ENCODE assay signal across 7 mouse cellular contexts in genomic region chr7:45783511-45784091, GRCm38 (mm10). TPM values are rescaled to one million over a fixed set of nuclear protein-coding genes. Genes with fewer than 3 reads are reported as not detected.
DNase-seq lines count a peak whose midpoint lies in the region; ATAC-seq and TF ChIP-seq lines count a peak whose summit lies in the region.

TSS of gene Lmtk3 (plus strand) at chr7:45783738.

- no peak for TF ChIP-seq POLR2A in small intestine, adult 2 months (IDR thresholded peaks at IDR 0.05; ENCODE audit: low read depth, low read length)

- H3K27ac ChIP-seq in hindbrain, embryonic 16.5 days (ENCODE audit: low read depth, low read length): peak within 1 kb of the TSS; percentile 93
- no peak within 1 kb of the TSS for H3K27ac ChIP-seq in small intestine, adult 2 months (ENCODE audit: insufficient read depth, low read depth, low read length)

- H3K27me3 ChIP-seq in hindbrain, embryonic 16.5 days (replicated peaks; ENCODE audit: control insufficient read depth, insufficient read depth, low read length): no peaks in the 10 kb centered on the region
- H3K27me3 ChIP-seq in megakaryocyte, embryonic 14.5 days (replicated peaks): peaks cover 92% of the 10 kb centered on the region
- peaks cover 20% of the 10 kb centered on the region for H3K27me3 ChIP-seq in small intestine, adult 2 months (ENCODE audit: control insufficient read depth, insufficient read depth, low read length)

- peak; percentile 29 for DNase-seq in NIH3T3 (ENCODE audit: low read depth)
- peak; percentile 93 for DNase-seq in brain, adult 2 months (ENCODE audit: low read depth, low spot score)
- peak; percentile 79 to 85 for DNase-seq in left cerebral cortex, postnatal 14 days (ENCODE audit: low spot score in 2 of 2)

- 0 out of 2 replicates have a peak, but pooled peaks have one; percentile 26 for TF ChIP-seq CTCF in small intestine, adult 2 months (IDR thresholded peaks at IDR 0.05; ENCODE audit: extremely low read depth, insufficient read length, insufficient replicate concordance, low read depth, low read length)

- 0 out of 2 replicates have a peak, but pooled peaks have one; percentile 12 for ATAC-seq in erythroid progenitor cell, adult 5-6 weeks (replicated peaks; ENCODE audit: low FRiP score, poor library complexity, severe bottlenecking)
- ATAC-seq in hindbrain, embryonic 16.5 days: peak; percentile 58

- intact Hi-C loops in left cerebral cortex, postnatal 14 days (cut with DNase I): no loop called here

- no peaks in the 10 kb centered on the region for H3K9me3 ChIP-seq in hindbrain, embryonic 16.5 days (ENCODE audit: control insufficient read depth, low read length)
- no peaks in the 10 kb centered on the region for H3K9me3 ChIP-seq in megakaryocyte, embryonic 14.5 days

- peak within 1 kb of the TSS; percentile 77 for H3K4me2 ChIP-seq in hindbrain, embryonic 16.5 days (ENCODE audit: low read length)

- peak within 1 kb of the TSS; percentile 94 for H3K9ac ChIP-seq in hindbrain, embryonic 16.5 days (ENCODE audit: low read depth, low read length)

- H3K4me3 ChIP-seq in hindbrain, embryonic 16.5 days (ENCODE audit: low read length): peak within 1 kb of the TSS; percentile 91
- peak within 1 kb of the TSS; percentile 92 for H3K4me3 ChIP-seq in megakaryocyte, embryonic 14.5 days (replicated peaks)
- H3K4me3 ChIP-seq in small intestine, adult 2 months (ENCODE audit: low read depth, low read length): peak within 1 kb of the TSS; percentile 63

- H3K36me3 ChIP-seq in hindbrain, embryonic 16.5 days (ENCODE audit: control insufficient read depth, insufficient read depth, low read length): peaks cover 10% of the 10 kb centered on the region
- no peaks in the 10 kb centered on the region for H3K36me3 ChIP-seq in megakaryocyte, embryonic 14.5 days (replicated peaks; ENCODE audit: low read length)
- no peaks in the 10 kb centered on the region for H3K36me3 ChIP-seq in small intestine, adult 2 months (ENCODE audit: control insufficient read depth, insufficient read depth, low read length)

- peaks cover 14% of the 10 kb centered on the region for H3K4me1 ChIP-seq in hindbrain, embryonic 16.5 days (ENCODE audit: control insufficient read depth, insufficient read depth, low read depth, low read length)
- H3K4me1 ChIP-seq in megakaryocyte, embryonic 14.5 days: peaks cover 61% of the 10 kb centered on the region
- peaks cover 10% of the 10 kb centered on the region for H3K4me1 ChIP-seq in small intestine, adult 2 months (ENCODE audit: control insufficient read depth, insufficient read depth, insufficient read length, low read length)

- WGBS in hindbrain, embryonic 16.5 days: under 1% methylated on average over 38 of the region's 38 CpGs
- under 1% methylated on average over 38 of the region's 38 CpGs for WGBS in small intestine, adult 2 months

RNA-seq across cellular contexts. Expression of gene Lmtk3, which starts in this region (rescaled TPM):
- total RNA-seq in erythroid progenitor cell, adult 5-6 weeks (2015; ENCODE audit: low replicate concordance): not detected in 2 replicates
- not detected in 2 replicates for total RNA-seq in erythroid progenitor cell, adult 5-6 weeks (2017; ENCODE audit: low replicate concordance)
- 17.2 and 21.3 TPM in 2 replicates for polyA plus RNA-seq in hindbrain, embryonic 16.5 days (2015; fragmentation: Nextera tagmentation; extraction: Ambion mirVana)
- total RNA-seq in left cerebral cortex, postnatal 14 days (2021): 100 to 1,000 TPM; 261 to 275 TPM
- 0.67 and 0.79 TPM in 2 replicates for polyA plus RNA-seq in megakaryocyte, embryonic 14.5 days (2012; ENCODE audit: insufficient read depth, low replicate concordance)
- polyA plus RNA-seq in small intestine, adult 2 months (2012; rRNA removed): 1.9 and 2.1 TPM in 2 replicates

Comparison
In these comparisons a context has a peak if more than half of its experiments do, and no peak if none do; other contexts are left out.
1. RNA of gene Lmtk3 (total RNA-seq): 261 to 275 TPM in left cerebral cortex, postnatal 14 days; not detected in erythroid progenitor cell, adult 5-6 weeks; every median in the first group is over 100 times any median in the second.
2. Peak in ATAC-seq in erythroid progenitor cell, adult 5-6 weeks; RNA of the gene not detected or under 1 TPM.
3. DNase-seq: peak in every context shown above with its lines; median percentile 93 in brain, adult 2 months; 82 in left cerebral cortex, postnatal 14 days; 29 in NIH3T3.
4. Peak in every context shown above with its lines, with median percentiles within 50 percentile points of each other: H3K4me3 ChIP-seq.